Mouse (Mus musculus) liver, embryonic 14.5 days (tissue): ENCODE measurements at regions not wholly inside any gene's neighbourhood (a gene's known extent, or its start where the extent isn't known, plus 50 kb on each side); places are given as distances from the start of the nearest gene placed in this dataset.

Experiments
- ATAC-seq: fragments of 200-750 bp; cut with Nextera tagmentation; 2 replicates; pipeline ENCODE4 v1.8.0; 2017; ENCODE audit warnings: moderate number of reproducible peaks, mild to moderate bottlenecking, moderate library complexity; ENCODE audit not compliant: insufficient read depth
- DNase-seq, 3 experiments: peaks; one replicate each; pipeline ENCODE4 v3.0.0-alpha.2; 2012 to 2013; ENCODE audit warnings: low read depth in 3 of 3, low spot score in 3 of 3
- H3K27ac ChIP-seq: fragments of 300-500 bp; sonication (generic); 2 replicates; pipeline ENCODE4 v1.5.1; 2014; ENCODE audit warnings: moderate library complexity, mild to moderate bottlenecking, control low read depth, inconsistent platforms
- H3K27me3 ChIP-seq: fragments of 300-500 bp; sonication (generic); 2 replicates; pipeline ENCODE4 v1.6.1; 2014; ENCODE audit warnings: mild to moderate bottlenecking, low read length, moderate library complexity; ENCODE audit not compliant: control insufficient read depth, insufficient read depth
- H3K36me3 ChIP-seq: fragments of 300-500 bp; sonication (generic); replicated peaks from 2 replicates; pipeline ENCODE4 v1.6.1; 2014; ENCODE audit warnings: low read depth; ENCODE audit not compliant: control insufficient read depth, insufficient read depth
- H3K4me1 ChIP-seq, 2 experiments: fragments of 200-500 bp in 1 of 2; fragments of 300-500 bp in 1 of 2; sonication (generic) in 1 of 2; replicated peaks; 2 replicates each; pipeline ENCODE4 v1.6.1; 2012 to 2014; ENCODE audit warnings: antibody characterized with exemption in 1 of 2, inconsistent platforms in 1 of 2, low read length in 1 of 2; ENCODE audit not compliant: control insufficient read depth in 2 of 2, insufficient read depth in 2 of 2
- H3K4me2 ChIP-seq: fragments of 300-500 bp; sonication (generic); 2 replicates; pipeline ENCODE4 v1.6.1; 2014; ENCODE audit warnings: low read depth, mild to moderate bottlenecking, control low read depth, moderate library complexity
- H3K4me3 ChIP-seq, 2 experiments: fragments of 200-500 bp in 1 of 2; fragments of 300-500 bp in 1 of 2; sonication (generic) in 1 of 2; 2 replicates each; pipeline ENCODE4 v1.5.1; 2012 to 2014; ENCODE audit warnings: low read depth in 2 of 2, low read length in 2 of 2, mild to moderate bottlenecking in 2 of 2, control low read depth in 1 of 2, inconsistent platforms in 1 of 2, moderate library complexity in 1 of 2; ENCODE audit not compliant: insufficient read depth in 1 of 2
- H3K9ac ChIP-seq: fragments of 300-500 bp; sonication (generic); replicated peaks from 2 replicates; pipeline ENCODE4 v1.6.1; 2014; ENCODE audit warnings: mild to moderate bottlenecking, control low read depth, moderate library complexity
- H3K9me3 ChIP-seq: fragments of 300-500 bp; sonication (generic); 2 replicates; pipeline ENCODE4 v1.6.1; 2016; ENCODE audit warnings: low read length, mixed read lengths; ENCODE audit not compliant: control insufficient read depth
- CTCF ChIP-seq: IDR thresholded peaks from 2 replicates; pipeline ENCODE4 v1.5.1; 2016; ENCODE audit warnings: antibody characterized with exemption, low read depth, control low read depth
- EP300 ChIP-seq: IDR thresholded peaks from 2 replicates; pipeline ENCODE4 v1.6.1; 2016; ENCODE audit warnings: antibody characterized with exemption, low read depth
- WGBS: fragments of 180-500 bp; shearing (Covaris S2); extraction: QIAGEN DNeasy Blood & Tissue Kit; methylation state at CpG from one replicate; pipeline ENCODE4 v1.1.7; 2014; ENCODE audit not compliant: insufficient replicate concordance; 5-methylcytosine and 5-hydroxymethylcytosine counted together

DNA sequence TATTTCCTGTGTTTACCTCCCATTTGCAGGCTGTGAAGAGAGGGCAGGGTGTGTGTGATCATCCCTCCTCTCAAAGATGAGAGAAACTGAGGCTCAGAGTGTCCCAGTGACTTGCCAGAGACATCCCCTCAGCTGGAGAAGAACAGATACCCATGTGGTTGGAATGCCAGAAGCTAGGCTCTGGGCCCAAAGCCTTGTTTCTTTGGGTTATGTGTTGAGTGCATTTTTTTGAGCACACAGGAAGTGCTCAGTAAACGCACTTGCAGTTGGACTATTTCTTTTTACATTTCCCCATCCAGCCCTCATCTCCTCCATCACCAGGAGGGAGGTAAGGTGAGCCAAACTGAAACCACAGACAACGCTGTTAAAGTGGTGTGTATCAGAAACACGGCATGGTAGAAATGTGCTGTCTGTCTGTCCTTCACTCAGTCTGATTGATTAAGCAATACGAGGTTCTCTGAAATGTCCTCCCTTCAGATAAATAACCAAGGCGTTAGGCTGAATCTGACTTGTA, 341.8 kb upstream of the 3110018I06Rik start:
- Histone ChIP-seq H3K9me3 (no peaks in the 10 kb centered on the region), H3K4me3 (no peak overlapping the region), H3K36me3 (no peaks in the 10 kb centered on the region), H3K27ac (no peak overlapping the region), H3K27me3 (no peaks in the 10 kb centered on the region), H3K4me2 (no peak overlapping the region), H3K9ac (no peak overlapping the region), H3K4me1 (no peaks in the 10 kb centered on the region)
- ATAC-seq (no peak), DNase-seq (no peak)
- TF ChIP-seq EP300 (no peak), CTCF (no peak)
- 59% methylated on average over 5 of the region's 5 CpGs for WGBS

- Histone ChIP-seq H3K9ac (no peak overlapping the region), H3K27me3 (no peaks in the 10 kb centered on the region), H3K27ac (no peak overlapping the region), H3K36me3 (no peaks in the 10 kb centered on the region), H3K4me3 (no peak overlapping the region), H3K9me3 (no peaks in the 10 kb centered on the region), H3K4me2 (no peak overlapping the region), H3K4me1 (no peaks in the 10 kb centered on the region)
- TF ChIP-seq CTCF: no peak
- no peak for TF ChIP-seq EP300
- WGBS: 12% methylated on average over 8 of the region's 8 CpGs
- ATAC-seq: no peak
- DNase-seq: no peak
Observed at GRCm38 (mm10) chr12:107148451-107148850, 340.0 kb upstream of the 3110018I06Rik start.

DNA sequence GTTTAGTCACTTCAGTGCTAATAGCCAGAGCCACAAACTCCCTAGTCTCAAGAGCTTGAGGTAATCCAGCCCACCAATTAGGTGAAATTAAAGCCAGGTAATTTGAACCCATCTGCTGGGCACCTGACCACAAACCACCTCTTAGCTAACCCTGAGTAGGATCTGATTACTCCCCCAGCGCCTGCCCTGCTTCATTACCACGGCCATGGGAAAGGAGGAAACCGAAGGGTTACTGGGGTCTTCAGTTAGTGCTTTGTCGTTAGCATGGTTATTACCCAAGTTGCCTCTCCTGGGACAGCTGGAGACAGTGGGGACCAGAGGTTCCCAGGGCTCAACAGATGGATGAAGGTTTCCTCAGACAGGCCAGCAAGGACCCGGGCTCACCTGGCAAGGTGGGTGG, 337.3 kb upstream of the 3110018I06Rik start:
- DNase-seq: no peak

GRCm38 (mm10) chr12:107154668-107155067, 333.8 kb upstream of the 3110018I06Rik start:
- H3K9ac ChIP-seq: no peak overlapping the region
- TF ChIP-seq CTCF (no peak), EP300 (no peak)
- no peak overlapping the region for H3K4me3 ChIP-seq
- H3K9me3 ChIP-seq: no peaks in the 10 kb centered on the region
- H3K4me2 ChIP-seq: no peak overlapping the region
- ATAC-seq: no peak
- H3K36me3 ChIP-seq: no peaks in the 10 kb centered on the region
- no peaks in the 10 kb centered on the region for H3K27me3 ChIP-seq
- 66% methylated on average over 2 of the region's 2 CpGs for WGBS
- no peak overlapping the region for H3K27ac ChIP-seq
- H3K4me1 ChIP-seq: no peaks in the 10 kb centered on the region
- DNase-seq: no peak

More for the DNA sequence above, 337.3 kb upstream of the 3110018I06Rik start:
- no peak overlapping the region for H3K27ac ChIP-seq
- H3K27me3 ChIP-seq: no peaks in the 10 kb centered on the region
- no peaks in the 10 kb centered on the region for H3K4me1 ChIP-seq
- H3K4me2 ChIP-seq: no peak overlapping the region
- ATAC-seq: no peak
- no peak overlapping the region for H3K4me3 ChIP-seq
- H3K9me3 ChIP-seq: no peaks in the 10 kb centered on the region
- TF ChIP-seq CTCF (no peak), EP300 (no peak)
- H3K36me3 ChIP-seq: no peaks in the 10 kb centered on the region
- WGBS: 28% methylated on average over 5 of the region's 5 CpGs
- no peak overlapping the region for H3K9ac ChIP-seq

DNA sequence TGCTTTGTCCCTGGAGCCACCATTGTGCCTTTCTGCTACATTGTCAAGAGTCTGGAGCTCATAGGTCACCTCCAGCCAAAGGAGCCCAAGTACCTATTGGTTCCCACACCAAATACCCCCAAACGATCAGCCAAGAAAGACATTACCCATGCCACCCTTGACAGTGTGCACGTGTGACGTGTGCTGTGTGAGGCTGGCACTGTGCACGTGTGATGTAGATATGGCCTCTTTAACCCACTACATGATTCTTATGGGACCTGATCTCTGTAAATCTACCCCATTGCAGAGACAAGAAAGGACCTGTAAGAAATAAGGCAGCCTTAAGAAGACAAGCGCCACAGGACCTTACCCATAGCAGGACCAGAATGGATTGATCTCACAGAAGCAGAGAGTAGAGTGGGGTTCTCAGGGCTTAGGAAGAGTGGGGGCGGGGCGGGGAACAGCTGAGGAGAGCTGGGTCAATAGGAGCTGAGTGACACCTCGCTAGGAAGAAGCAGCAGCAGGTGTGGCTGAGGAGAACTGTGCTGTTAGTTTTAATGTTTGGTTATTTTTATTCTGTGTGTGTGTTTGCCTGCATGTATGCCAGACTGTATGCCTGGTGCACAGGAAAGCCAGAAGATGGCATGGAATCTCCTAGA, 331.5 kb upstream of the 3110018I06Rik start:
- H3K36me3 ChIP-seq: no peaks in the 10 kb centered on the region
- no peaks in the 10 kb centered on the region for H3K27me3 ChIP-seq
- 56% methylated on average over 8 of the region's 8 CpGs for WGBS
- TF ChIP-seq EP300 (no peak), CTCF (no peak)
- H3K4me3 ChIP-seq: no peak overlapping the region
- ATAC-seq: no peak
- no peak overlapping the region for H3K27ac ChIP-seq
- H3K4me2 ChIP-seq: no peak overlapping the region
- no peaks in the 10 kb centered on the region for H3K9me3 ChIP-seq
- DNase-seq: no peak
- no peak overlapping the region for H3K9ac ChIP-seq
- no peaks in the 10 kb centered on the region for H3K4me1 ChIP-seq
